Mouse (Mus musculus) liver, embryonic 14 days (tissue): ENCODE data around the gene Igll1. TPM values are rescaled to one million over a fixed set of nuclear protein-coding genes. Genes with fewer than 3 reads are reported as not detected.

ENCODE experiments used
- polyA plus RNA-seq: library from polyadenylated mRNA; depleted of rRNA; stranded (reverse); fragments of >200 nt; gene quantifications from 2 replicates; pipeline ENCODE4 v1.2.3, GENCODE M21; 2012; rRNA removed

Gene Igll1
- polyA plus RNA-seq, result 1.1 and 1.6 TPM in 2 replicates

DNA sequence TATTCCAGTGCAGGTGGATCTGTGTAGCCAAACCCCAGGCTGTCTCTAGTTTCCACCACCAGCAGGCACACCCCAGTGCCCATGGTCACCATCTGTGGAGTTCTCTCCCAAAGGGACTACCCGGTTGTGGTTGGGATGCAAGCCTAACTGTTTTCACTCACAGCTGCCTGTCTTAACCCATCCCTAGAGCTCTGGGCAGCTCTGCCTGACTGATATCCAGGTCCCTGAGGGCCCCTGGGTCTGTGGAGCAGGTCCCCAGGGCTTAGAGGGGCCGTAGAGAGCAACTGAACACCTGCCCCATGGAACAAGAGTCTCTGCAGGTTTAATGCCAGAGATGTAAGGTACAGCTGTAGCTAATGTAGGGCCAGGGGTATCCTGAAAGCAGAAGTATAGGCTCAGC lies at the start of gene Igll1:
Gene Igll1 (minus strand): TSS at position 8 of the 400 bp plus-strand sequence.

DNA sequence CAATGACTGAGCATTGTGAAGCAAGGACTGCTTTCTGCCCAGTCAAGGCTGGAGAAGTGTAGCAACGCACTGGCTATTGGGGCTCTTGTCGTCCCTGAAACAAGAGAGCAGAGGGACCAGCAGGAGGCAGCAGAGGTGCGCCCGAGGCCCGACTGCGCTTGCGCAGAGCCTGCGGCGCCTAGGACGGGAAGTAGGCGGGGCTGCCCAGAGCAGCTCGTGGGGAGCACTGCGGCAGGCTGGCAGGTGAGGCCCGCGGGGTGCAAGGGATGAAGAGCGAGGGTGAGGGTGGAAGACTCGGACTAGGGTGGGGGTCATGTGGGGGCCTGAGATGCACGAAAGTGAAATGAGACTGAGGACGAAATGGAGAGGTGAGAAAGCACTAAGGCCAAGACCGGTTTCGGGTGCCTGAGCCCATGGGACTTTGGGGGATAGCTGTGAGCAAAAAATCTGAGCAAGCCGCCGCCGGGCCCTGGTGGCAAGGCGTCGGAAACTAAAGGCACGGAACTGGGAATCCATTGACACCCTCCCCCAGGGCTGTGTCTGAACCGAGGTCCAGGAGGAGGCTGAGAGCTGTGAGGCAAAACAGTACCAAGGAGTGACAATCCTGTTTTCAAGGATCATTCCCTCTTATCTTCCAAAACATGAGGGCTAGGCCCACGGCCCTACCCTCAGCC lies 32.7 kb upstream of the Igll1 start, which contains the start of gene Ppm1f:
Gene Ppm1f (plus strand): TSS at position 88 of the 674 bp plus-strand sequence.

DNA sequence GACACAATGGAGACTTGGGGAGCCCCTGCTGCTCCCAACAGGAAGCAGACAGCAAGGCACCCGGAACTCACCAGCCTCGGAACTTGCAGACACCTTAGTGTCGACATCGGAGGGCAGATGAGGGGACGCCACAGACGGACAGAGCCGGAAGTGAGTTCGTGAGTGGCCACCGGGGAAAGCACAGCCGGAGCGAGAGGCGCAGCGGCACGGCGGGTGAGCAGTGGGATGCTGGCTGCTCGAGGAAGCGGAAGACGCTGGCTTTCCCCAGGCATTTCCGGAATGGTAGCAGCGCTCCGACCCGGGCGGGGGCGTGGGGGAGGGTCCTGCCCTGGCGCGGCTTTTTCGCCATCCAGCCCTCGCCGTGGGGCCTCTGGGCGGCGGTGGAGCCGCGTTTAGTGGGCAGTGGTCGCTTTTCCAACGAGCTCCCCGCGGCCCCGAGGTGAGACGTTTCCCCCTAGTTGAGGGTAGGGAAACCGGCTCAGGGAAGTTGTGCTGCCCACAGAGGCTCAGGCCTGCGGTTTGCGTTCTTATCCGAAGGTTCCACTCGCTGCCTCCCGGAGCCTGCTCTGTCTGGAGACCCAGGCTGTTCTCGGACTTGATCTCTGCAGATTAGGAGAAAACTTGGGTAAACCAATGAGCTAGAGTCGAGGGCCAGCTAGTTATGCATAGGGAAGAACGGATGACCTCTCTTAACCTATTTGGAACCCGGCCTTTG lies 7.0 kb upstream of the Igll1 start, which contains the start of the genes Top3b and Vpreb1:
Gene Top3b (plus strand): TSS at position 120 of the 715 bp plus-strand sequence.
Gene Vpreb1 (minus strand): TSS at position 227 of the 715 bp plus-strand sequence.

DNA sequence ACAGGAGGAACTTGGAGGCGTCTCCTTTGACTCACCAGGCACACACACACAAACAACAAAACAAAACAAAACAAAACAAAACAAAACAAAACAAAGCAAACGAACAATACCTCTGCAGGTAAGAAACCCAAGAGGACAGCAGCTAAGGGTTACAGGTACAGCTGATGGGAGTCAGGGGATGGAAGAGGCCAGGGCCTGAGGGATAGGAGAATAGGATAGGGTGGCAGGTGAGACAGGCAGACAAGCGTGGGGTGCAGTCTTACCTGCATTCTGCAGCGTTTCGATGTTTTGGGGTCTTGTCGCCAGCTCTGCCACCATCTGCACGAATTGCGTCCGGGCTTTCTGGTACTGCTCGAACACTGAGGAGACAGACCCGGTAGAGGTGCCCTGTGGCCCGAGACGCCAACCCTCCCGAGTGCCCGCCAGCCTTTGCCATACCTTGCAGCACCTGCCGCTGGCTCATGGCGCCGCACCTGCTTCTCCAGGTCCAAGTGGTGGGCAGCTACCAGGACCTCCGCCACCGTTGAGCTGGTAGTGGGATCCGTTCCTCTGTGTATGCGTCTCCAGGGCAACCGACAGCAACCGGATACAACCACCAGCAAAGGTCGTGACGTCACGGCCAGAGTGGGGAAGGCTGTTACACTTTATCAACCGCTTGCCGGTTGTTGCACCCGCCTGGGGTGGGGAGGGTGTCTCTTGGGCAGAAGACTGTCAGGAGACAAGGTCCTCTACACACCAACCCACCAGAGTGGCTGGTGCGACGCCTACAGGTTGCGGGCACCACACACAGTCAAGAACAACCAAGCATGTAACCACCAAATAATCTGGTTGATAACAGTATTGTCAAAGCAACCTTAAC lies 34.8 kb downstream of the Igll1 start, which contains the start of gene Spag6l:
Gene Spag6l (minus strand): TSS at position 700 of the 859 bp plus-strand sequence.

Other genes starting within 250 kb of the Igll1 start
- gene Olfr19, start 187.6 kb downstream of the Igll1 start, polyA plus RNA-seq, result not detected in 2 replicates
- gene Spag6l, start 34.5 kb downstream of the Igll1 start, polyA plus RNA-seq, result 0.02 and 0.03 TPM in 2 replicates
- gene Top3b, start 6.8 kb upstream of the Igll1 start, polyA plus RNA-seq, result 24.8 and 28.3 TPM in 2 replicates
- 1.2 and 1.3 TPM in 2 replicates for gene Vpreb1, start 6.9 kb upstream of the Igll1 start, polyA plus RNA-seq
- gene Ppm1f, start 32.5 kb upstream of the Igll1 start, polyA plus RNA-seq, result 4.8 and 5.5 TPM in 2 replicates
- 54.9 and 64.9 TPM in 2 replicates for gene Mapk1, start 119.4 kb upstream of the Igll1 start, polyA plus RNA-seq
- gene Ypel1, start 205.7 kb upstream of the Igll1 start, polyA plus RNA-seq, result 0.32 and 0.42 TPM in 2 replicates
- gene Ppil2, start 247.3 kb upstream of the Igll1 start, polyA plus RNA-seq, result 32.2 and 35.2 TPM in 2 replicates